Mouse (Mus musculus): ENCODE data around the gene Ildr2.

DNA sequence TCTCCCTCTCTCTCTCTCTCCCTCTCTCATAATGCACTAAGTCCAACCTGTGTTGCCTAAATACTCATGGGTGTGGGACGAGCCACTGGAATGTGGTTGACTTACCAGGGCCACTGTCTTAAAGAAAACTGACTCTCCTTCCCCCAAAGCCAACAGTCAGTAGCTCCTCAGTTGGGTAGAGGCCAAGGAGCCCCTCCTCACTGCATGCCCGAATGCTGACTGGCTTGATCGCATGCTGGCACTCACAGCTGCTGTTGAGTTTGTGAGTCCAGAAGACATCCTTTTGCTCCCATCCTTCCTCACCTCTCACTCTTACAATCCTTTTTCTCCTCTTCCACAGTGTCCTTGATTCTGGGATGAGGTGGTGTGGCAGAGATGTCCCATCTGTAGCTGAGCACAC is 93.0 kb downstream of the Ildr2 start:
- TF ChIP-seq CTCF (IDR thresholded peaks at IDR 0.05; ENCODE audit: borderline replicate concordance, insufficient read depth, low read depth, low read length) (no peak), POLR2A (IDR thresholded peaks at IDR 0.05; ENCODE audit: borderline replicate concordance, insufficient read depth, low read length) (no peak)
